Mouse (Mus musculus) C2C12 (cell line): ENCODE data around the gene Ifitm6. TPM values are rescaled to one million over a fixed set of nuclear protein-coding genes. Genes with fewer than 3 reads are reported as not detected.

Experiments
- H3K27me3 ChIP-seq: one replicate; pipeline ENCODE4 v1.6.1; 2011; ENCODE audit not compliant: control insufficient read depth, insufficient read depth, insufficient read length
- H3K36me3 ChIP-seq: one replicate; pipeline ENCODE4 v1.6.1; 2011; ENCODE audit not compliant: control insufficient read depth, insufficient read depth
- H3K4me3 ChIP-seq: one replicate; pipeline ENCODE4 v1.5.1; 2011; ENCODE audit warnings: mild to moderate bottlenecking, control low read depth; ENCODE audit not compliant: poor library complexity, insufficient read depth, severe bottlenecking
- H3K79me2 ChIP-seq: one replicate; pipeline ENCODE4 v1.6.1; 2011; ENCODE audit not compliant: control insufficient read depth, insufficient read depth
- H3K79me3 ChIP-seq: one replicate; pipeline ENCODE4 v1.6.1; 2011; ENCODE audit warnings: low read depth, control low read depth
- H3ac ChIP-seq: one replicate; pipeline ENCODE3; 2011; ENCODE audit warnings: low read depth; ENCODE audit not compliant: control insufficient read depth, insufficient read length
- CEBPB ChIP-seq: IDR thresholded peaks from one replicate; pipeline ENCODE4 v1.6.1; 2011; ENCODE audit warnings: low read depth, mild to moderate bottlenecking, control low read depth, moderate library complexity
- CTCF ChIP-seq: IDR thresholded peaks from one replicate; pipeline ENCODE4 v1.5.1; 2011; ENCODE audit not compliant: control insufficient read depth, insufficient read depth, insufficient read length
- FOSL1 ChIP-seq: IDR thresholded peaks from one replicate; pipeline ENCODE4 v1.8.0; 2011; ENCODE audit warnings: mild to moderate bottlenecking, low read length; ENCODE audit not compliant: poor library complexity, insufficient read depth, severe bottlenecking
- MAX ChIP-seq: IDR thresholded peaks from one replicate; pipeline ENCODE4 v1.6.1; 2011; ENCODE audit warnings: mild to moderate bottlenecking, control low read depth
- MYOD1 ChIP-seq: IDR thresholded peaks from one replicate; pipeline ENCODE4 v1.6.1; 2011; ENCODE audit warnings: low read depth; ENCODE audit not compliant: control insufficient read depth, insufficient read length
- MYOG ChIP-seq: IDR thresholded peaks from one replicate; pipeline ENCODE4 v1.6.1; 2011; ENCODE audit not compliant: control insufficient read depth, insufficient read length; ENCODE audit errors: extremely low read depth
- USF1 ChIP-seq: IDR thresholded peaks from one replicate; pipeline ENCODE4 v1.6.1; 2011; ENCODE audit warnings: low read depth, mild to moderate bottlenecking, control low read depth, moderate library complexity
- polyA plus RNA-seq: library from polyadenylated mRNA; unstranded; fragments of >200 nt; fragmentation: generic; extraction: Trizol; gene quantifications from one replicate; pipeline ENCODE4 v1.2.1, GENCODE M21; 2012; ENCODE audit warnings: missing spikeins

Ifitm6 gene
- polyA plus RNA-seq, 1 experiment, result 1.3 TPM

DNA sequence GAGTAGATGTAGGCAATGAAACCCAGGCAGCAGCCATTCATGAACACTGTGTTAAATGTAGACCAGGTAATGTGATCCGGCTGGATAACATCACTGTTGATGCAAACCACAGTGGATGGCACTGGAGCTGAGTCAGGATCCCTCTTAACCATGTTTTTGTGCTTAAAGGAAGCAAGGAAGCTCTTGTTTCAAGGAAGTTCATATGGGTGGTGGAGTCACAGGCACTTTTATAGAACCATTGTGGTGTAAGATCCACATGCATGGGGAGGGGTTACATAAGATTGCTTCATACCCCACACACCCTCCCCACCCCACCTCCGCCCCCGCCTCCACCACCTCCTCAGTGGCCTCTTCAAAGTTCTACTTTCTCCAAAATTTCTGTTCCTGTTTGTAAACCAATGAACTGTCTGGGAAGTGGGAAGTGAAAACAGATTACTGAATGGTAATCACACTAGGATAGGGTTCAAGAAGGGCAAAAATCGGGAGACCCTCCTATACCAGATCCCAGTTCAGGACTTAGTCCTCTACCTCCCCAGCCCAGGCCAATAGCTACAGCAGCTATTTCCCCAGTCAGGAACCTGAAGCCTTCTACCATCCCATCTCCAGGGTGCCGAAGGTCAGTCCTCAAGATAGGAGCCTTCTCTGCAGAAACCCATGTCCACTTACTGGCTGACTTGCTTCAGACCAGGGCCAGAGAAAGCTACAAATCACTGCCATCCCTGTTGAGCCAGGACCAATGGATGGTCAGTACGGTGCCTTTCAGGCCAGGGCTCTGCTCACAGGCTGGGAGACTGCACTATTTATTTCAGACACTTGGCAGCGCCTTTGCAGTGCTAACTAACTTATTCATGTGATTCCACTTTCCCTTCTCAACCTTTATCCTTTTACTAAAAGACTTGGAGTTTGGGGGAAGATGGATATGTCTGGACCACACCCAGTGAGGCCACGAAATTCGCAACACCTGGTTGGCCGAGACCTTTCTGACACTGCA is 722 bp downstream of the Ifitm6 start:
- Histone ChIP-seq H3ac (no peak overlapping the region), H3K4me3 (no peak overlapping the region), H3K79me3 (no peaks in the 10 kb centered on the region), H3K79me2 (no peaks in the 10 kb centered on the region), H3K27me3 (no peaks in the 10 kb centered on the region), H3K36me3 (no peaks in the 10 kb centered on the region)
- TF ChIP-seq CTCF (no peak), FOSL1 (no peak), MAX (no peak), USF1 (no peak), MYOD1 (no peak), CEBPB (peak; percentile 73), MYOG (no peak)

GRCm38 (mm10) chr7:141011238-141011770 is 6.4 kb downstream of the Ifitm6 start:
- TF ChIP-seq FOSL1 (no peak), MYOD1 (peak; percentile 69)
- Histone ChIP-seq H3K36me3 (peaks cover 6% of the 10 kb centered on the region), H3K27me3 (no peaks in the 10 kb centered on the region), H3K4me3 (no peak overlapping the region), H3K79me3 (peaks cover 11% of the 10 kb centered on the region), H3ac (no peak overlapping the region), H3K79me2 (peaks cover 14% of the 10 kb centered on the region)

- Histone ChIP-seq H3K36me3 (peaks cover 6% of the 10 kb centered on the region), H3K27me3 (no peaks in the 10 kb centered on the region), H3K79me2 (peaks cover 14% of the 10 kb centered on the region), H3ac (peak within 1 kb of the TSS; percentile 69), H3K4me3 (peak within 1 kb of the TSS; percentile 59), H3K79me3 (peaks cover 11% of the 10 kb centered on the region)
- no peak for TF ChIP-seq MAX
- TF ChIP-seq USF1, result no peak
- TF ChIP-seq MYOG, result no peak
- TF ChIP-seq CTCF, result no peak
- no peak for TF ChIP-seq CEBPB
- no peak for TF ChIP-seq FOSL1
Observed at GRCm38 (mm10) chr7:141010593-141010992, 7.1 kb downstream of the Ifitm6 start, which contains the start of gene Ifitm3. Gene Ifitm3, minus strand, starts transcription at chr7:141010770.

GRCm38 (mm10) chr7:141009665-141010064 is 8.1 kb downstream of the Ifitm6 start:
- H3ac ChIP-seq, result peak overlapping the region; percentile 69
- H3K27me3 ChIP-seq, result no peaks in the 10 kb centered on the region
- peak overlapping the region; percentile 59 for H3K4me3 ChIP-seq
- TF ChIP-seq USF1 (no peak), CTCF (no peak), MAX (no peak), FOSL1 (no peak), CEBPB (no peak)
- peaks cover 11% of the 10 kb centered on the region for H3K79me3 ChIP-seq
- H3K79me2 ChIP-seq, result peaks cover 14% of the 10 kb centered on the region
- peaks cover 6% of the 10 kb centered on the region for H3K36me3 ChIP-seq

DNA sequence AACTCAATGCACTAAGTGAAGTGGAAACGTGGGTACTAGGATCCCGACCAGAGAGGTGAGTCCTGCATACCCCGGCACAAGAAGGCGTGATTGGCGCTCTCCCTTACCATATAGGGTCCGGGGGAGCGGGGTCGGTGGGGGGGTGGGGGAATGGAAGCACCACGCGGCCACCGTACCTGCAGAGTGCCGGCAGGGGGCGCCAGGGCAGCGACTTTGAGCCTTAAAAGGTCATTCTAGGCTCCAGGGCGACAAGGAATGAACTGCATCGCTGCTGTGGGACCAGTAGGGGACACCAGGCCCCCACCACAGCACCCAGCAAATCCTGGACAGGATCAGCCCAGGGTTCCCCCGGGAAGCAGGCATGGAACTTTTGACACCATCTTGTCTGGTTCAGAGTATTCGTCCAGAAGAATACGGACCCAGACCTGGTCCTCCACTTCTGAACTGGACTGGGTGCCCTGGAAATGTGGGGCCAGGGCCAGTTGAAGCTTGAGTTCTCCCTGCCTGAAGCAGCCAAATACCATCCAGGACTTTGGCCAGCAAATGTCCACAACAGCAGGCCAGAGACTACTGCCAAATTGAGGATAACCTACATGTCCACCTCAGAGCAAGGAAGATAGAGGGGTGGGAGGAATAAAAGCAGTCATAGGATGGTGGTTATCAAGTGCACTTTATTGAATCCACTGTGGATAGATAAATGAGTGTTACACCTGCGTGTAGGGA is 8.6 kb downstream of the Ifitm6 start:
- Histone ChIP-seq H3K4me3 (peak overlapping the region; percentile 59), H3ac (peak overlapping the region; percentile 26), H3K36me3 (peaks cover 6% of the 10 kb centered on the region), H3K79me3 (peaks cover 11% of the 10 kb centered on the region), H3K79me2 (peaks cover 14% of the 10 kb centered on the region), H3K27me3 (no peaks in the 10 kb centered on the region)
- TF ChIP-seq CEBPB (no peak), CTCF (peak; percentile 93), MAX (peak; percentile 42)

GRCm38 (mm10) chr7:141008312-141008761 is 9.4 kb downstream of the Ifitm6 start:
- TF ChIP-seq MYOG (no peak), CEBPB (peak; percentile 89)

More at GRCm38 (mm10) chr7:141008312-141008761, 9.4 kb downstream of the Ifitm6 start:
- Histone ChIP-seq H3ac (peak overlapping the region; percentile 10), H3K27me3 (no peaks in the 10 kb centered on the region), H3K79me2 (peaks cover 14% of the 10 kb centered on the region), H3K79me3 (peaks cover 11% of the 10 kb centered on the region), H3K4me3 (no peak overlapping the region), H3K36me3 (peaks cover 6% of the 10 kb centered on the region)
